Mouse (Mus musculus): ENCODE results near the gene Sh3pxd2b.

DNA sequence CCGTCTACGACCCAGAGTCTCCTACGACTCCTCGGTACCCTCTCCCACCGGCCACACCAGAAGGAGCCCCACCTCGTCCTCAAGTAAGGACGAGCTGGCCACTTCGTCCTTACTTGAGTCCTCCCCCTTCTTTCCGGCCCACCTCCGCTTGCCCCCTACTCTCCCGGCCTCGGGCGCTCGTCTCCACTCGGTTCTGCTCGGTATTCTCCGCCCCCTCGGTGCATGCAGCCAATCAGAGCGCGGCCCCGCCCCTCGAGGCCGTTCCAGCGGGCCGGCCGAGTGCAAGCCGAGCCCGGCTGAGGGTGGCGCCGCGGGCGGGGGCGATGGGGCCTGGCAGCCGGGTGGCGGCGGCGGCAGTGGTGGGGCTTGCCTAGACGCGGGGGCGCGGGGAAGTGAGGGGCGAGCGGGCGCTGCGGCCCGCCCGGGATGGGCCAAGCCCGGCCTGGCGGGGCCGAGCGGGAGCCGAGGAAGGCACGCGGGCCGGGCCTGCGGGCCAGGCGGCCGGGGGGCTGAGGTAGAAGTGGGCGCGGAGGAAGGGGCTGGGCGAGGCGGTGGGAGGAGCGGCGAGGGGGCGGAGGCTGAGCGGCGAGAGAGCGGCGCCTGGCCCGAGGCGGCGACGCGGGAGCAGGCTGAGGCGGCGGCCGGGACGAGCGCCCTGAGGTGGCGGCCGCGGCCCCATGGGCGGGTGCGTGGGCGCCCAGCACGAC lies 107.3 kb downstream of the Sh3pxd2b start, which contains the start of gene Ubtd2:
- TF ChIP-seq CTCF (conservative IDR thresholded peaks at IDR 0.05; ENCODE audit: insufficient read depth, insufficient read length, low read depth, low read length) (no peak), POLR2A (IDR thresholded peaks at IDR 0.05; ENCODE audit: low read depth, low read length) (no peak)

Measured in kidney, adult 2 months (tissue).